Mouse (Mus musculus): ENCODE measurements around the gene Klhdc10.
"Not testable (repeated sequence)": the region's sequence is repeated elsewhere in the genome, so short reads cannot be mapped to it uniquely, and the experiment has no call there.

Klhdc10 gene

DNA sequence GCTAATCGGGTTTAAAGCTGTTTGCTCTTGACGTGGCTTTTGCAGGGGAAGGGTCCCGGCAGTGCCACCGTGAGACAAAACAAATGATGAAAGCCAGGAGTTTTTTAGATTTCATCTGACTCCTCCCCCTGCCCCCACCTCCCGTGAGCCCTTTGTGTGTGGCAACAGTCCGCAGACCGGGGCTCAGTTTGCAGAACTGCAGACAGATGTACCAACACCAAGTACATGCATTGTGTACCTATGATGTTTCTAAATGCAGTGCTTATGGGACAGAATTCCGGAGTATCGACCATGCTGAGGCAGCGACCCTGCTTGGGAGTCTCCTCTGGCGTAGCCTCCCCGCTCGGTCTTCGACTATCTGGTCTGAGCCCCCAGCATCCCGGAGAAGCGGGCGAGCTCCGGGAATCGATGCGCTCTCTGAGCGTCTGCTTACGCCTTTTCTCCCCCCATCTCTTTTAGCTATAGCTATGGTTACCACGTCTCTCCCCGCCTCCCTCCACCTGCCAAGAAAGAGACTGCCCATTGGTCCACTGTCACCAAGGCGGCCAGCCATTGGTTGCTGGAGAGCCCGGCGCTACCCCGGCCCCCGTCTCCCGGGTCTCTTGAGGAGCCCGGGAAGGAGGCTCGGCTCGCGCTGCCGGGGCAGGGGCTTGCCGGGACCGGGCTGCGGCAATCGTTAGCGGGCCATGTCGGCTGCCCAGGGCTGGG is at the start of gene Klhdc10:
Klhdc10 (plus strand) TSS at position 561 of the 708 bp plus-strand sequence.
- peak; percentile 99 to 100 for DNase-seq

DNA sequence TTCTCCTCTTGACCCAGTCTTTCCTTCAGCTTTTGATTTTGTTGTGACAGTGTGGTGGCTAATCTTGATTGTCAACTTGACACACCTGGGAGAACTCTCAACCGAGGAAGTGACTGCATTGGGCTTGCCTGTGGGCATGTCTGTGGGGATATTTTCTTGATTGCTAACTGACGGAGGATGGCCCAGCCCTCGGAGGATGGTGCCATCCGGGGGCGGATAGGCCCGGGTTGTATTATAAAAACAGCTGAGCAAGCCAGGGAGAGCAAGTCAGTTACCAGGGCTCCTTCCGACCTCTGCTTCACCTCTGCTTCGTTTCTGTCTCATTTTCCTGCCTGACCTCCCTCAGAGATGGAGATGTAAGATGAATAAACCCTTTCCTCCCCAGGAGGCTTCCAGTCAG is 48.9 kb upstream of the Klhdc10 start:
- DNase-seq = no peak

DNA sequence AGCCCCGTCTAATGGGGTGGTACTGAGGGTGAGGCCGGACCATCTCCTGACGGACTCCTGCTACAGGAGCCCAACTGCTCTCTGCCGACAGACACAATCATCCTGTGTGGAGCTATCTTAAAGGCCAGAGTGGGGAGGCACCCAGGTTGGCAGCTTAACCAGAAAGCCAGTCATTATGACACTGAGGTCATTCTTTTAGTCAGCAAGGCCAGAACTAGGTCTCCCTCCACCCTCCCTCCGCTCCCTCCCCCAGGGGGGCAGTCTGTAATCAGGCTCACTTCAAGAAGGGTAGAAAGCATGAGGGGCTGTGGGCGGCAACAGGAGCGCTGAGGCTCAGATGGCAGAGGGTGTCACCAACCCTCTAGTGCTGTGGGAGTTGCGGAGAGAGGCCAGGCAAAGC is 48.0 kb upstream of the Klhdc10 start:
- DNase-seq = no peak

DNA sequence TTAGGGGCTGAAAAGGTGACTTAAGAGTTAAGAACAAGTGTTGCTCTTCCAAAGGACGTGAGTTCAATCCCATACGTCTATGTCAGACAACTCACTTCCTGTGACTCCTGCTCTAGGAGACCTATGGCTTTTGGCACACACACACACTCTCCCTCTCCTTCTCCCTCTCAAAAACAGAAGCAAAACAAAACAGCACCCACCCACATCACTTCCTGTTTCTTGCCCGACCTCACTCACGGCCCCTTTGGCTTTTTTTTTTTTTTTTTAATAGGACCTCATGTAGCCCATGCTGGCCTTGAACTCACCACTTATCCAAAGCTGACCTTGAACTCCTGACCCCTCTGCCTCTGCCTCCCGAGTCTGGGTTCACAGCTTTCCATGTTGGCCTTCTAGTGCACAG is 46.9 kb upstream of the Klhdc10 start:
- no peak for DNase-seq

DNA sequence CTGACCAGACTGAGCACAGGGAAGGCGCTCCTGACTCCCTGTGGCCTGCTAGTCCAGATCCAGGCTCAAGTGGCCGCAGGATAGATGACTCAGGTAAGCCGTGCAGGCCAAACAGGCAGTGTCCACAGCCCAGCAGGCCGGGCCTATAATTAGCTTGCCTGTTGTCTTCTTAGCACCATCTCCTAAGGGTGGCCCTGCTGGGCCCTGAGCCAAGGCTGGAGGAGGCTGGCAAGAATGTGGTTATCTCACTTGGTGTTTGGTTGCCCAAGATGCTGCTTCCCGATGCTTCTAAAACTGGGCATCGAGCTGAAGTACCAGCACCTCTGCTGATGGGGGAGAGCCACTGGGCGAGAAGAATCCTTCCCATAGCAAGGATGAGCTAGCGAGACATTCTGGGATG is 46.0 kb upstream of the Klhdc10 start:
- DNase-seq = peak; percentile 58 to 66

DNA sequence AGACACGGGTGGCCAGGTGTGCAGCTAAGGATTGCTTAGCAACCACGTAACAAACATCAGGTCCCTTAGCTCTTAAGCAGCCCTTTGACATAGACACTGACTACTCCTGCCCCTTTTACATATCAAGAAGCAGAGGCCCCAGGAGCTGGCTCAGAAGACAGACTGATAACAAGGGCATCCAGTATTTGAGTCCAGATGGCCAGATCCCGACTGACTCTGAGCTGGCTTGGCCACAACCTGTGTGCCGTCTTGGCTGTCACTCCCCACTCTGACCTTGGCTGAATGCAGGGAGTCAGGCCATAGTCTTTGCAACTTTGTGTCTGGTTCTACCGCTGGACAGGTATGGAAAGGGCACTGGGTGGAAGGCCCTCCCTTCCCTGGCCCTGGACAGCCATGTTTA is 45.5 kb upstream of the Klhdc10 start:
- peak; percentile 40 to 47 for DNase-seq

DNA sequence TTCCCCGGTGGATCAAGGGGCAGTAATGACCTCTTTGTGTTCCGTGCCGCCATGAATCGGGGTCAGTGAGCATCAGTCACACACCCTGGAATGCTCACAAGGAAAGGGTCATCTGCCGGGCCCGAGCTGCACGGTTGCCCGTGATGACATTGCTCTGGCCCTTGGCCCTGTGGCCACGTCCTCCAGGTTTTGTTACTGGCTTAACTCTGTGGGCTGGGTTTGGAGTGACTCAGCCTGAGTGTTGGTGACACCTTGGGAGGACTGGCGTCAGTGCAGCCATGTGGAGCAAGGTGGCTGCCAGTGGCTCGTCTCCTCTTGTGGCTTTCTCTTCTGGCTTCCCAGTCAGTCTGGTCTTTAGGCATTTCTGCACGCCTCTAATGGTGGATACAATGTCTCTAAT is 45.0 kb upstream of the Klhdc10 start:
- peak; percentile 14 to 17 for DNase-seq

DNA sequence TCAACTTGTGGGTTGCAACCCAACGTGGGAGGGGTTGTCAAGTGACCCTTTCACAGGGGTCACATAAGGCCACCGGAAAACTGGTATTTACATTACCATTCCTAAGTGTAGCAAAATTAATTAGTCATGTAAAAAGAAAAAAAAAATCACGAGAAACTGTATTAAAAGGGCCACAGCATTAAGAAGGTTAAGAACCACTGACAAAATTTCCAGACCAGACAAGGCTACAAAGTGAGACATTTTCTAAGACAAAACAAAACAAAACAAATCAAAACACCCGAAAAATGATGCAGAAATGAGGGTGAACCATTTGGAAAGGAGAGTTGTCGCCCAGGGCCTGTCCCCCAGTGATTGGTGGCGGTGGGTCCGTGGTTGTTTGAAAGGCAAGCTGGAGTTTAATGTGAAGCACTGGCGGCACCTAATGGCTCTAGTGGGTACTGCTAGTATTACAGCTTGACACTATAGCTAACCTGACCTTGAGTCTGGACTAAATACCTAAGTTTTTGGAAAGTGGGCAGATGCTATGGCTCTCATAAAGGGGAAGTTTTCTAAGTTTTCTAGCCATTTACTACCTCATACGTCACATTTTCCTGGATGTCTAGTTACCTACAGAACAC is 44.0 kb upstream of the Klhdc10 start:
- peak; percentile 73 to 89 for DNase-seq

DNA sequence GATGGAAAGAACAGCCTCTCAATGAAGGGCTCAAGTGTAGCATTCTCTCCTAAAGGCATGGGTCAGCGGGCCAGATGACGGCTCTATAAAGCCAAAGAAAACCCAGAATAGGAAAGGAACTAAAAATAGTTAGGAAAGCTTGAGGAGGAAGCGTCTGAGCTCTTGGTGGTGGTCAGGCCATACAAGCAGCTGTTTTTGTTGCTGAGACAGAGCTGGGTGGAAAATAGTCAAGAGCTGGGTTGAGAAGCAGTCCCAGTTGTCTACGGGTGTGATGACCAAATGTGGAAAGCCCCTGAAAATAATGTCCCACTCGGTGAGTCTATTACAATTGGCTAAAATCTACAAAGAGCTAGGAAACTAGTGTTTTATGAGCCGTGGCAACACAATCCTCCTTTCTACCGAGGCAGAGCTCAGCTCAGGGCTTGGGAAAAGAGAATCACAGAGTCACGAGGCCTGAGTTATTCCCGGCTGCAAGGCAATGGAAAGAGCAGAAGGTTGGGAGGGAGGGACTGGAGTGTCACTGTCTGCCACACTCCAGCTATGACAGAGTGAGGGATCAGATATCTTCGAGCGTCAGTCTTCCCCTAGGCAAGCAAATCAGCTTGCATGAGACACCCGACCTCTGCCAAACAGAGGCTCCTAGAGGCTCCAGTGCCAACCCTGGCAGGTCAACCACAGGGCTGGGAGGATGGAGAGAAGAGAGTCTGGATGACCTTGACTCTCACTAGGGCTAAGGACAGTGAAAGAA is 41.7 kb upstream of the Klhdc10 start:
- DNase-seq = no peak

DNA sequence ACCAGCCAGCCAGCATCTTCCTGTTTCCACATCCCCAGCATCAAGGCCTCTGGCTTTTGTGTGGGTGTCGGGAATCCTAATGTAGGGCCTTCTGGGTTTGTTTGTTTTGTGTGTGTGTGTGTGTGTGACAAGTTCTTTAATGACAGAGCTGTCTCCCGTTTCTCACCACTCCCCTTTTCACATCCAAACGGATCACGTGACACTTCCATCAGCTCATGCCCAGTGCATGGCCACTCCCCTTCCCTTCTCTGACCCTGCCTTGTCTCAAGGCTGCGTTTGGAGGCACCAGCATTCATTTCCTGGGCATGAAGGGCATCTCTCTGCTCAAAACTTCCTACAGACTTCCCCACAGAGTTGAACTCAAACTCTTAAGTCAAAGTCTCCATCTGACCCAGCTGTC is 37.9 kb upstream of the Klhdc10 start:
- no peak for DNase-seq

DNA sequence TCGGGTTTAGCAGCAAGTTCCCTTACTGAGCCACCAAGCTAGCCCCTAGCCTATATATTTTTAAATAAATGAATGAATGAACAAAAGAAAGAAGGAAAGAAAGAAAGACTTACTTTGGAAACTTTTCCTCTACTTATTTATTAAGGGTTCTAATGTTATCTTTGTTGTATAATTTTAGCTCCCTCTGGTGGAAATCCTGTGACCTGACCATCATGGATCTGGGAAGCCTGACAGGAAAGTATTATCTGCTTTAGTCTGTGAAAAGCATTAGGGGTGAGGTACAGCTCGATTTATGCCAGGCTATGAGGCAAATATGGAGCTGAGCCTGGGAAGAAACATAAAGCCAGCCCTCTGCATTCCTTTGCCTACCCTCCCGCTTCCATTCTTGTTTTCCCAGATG is 32.4 kb upstream of the Klhdc10 start:
- no peak for DNase-seq

DNA sequence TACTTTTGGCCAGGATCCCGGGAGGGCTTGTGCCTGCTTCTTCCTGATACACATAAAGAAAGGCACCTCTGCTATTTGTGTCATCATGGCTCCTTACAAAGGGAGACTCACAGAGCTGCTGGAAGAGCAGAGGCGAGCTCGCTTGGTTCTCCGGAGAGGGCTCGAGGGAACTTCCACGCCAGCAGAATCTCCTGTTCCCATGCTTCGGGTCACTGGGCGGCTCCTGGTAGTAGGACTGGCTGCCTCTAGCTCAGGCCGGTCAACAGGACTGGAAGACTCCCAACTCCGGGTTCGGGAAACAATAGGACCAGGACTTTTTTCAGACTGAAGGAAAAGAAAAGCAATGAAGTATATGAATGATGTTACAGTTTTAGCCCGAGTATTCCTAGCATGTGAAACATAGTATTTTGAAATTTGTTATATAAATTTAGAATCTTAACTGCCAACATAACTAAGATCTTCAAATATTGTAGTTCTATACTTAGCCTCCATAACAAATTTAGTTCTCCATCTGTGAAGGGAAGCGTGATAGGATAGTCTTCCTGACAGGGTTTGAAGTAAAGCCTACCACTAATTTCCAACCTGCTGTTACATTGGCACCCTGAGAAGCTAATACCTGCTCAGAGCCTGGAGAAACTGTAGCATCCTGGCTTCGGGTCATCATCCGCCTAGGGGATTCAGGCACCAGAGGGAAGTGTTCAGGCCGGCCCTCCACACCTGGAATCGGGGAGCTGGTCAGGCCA is 28.9 kb upstream of the Klhdc10 start:
- DNase-seq = no peak

DNA sequence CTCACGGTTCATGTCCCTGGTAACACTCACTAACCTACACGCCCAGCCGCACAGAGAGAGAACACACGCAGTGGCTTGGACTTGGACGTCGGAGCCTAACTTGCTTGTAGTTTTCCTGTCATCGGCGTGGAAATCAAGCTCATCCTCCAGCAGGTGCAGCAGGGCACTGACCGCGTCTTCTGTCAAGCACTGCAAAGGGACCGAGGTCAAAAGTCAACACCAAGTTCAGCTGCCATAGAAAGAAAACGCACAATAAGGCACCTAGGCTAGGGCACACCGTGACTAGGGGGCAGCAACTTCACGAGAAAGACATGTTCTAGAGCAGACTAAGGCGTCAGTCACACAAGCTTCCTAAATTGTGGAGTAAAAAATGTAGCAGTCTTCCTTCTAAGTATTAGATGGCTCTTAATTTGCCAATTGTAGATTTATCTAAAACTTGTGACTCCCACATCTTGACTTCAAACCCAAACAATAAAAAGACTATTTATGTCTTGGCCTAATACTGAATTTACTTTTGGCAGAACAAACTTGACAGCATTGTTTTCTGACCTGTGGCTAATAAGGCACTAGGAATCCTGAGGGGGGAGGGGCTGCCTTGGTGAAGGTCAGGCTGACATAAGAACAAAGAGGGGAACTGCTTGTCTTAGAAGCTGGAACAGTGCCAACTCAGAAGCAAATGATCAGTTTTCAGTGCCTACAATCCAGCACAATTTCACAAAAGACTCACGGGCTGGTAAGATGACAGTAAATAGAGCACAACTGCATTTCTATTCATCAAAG is 26.7 kb upstream of the Klhdc10 start:
- DNase-seq = no peak

DNA sequence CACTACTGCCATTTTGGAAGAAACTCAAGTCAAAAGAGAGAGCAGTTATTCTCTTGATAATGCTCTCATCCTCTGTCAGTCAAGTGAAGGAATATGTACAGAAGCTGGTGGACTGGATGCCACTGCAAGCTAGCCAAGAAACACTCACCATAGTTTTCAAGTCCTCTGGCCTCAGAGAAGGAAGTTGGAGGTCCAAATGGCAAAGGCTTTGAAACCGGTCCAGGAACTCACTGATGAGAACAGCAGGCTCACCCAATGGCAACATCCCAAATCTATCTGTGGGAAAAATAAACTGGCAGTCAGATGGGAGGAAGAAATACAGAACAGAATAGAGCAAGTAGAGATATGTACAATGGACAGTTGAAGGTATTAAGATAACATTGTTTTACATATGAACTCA is 25.9 kb upstream of the Klhdc10 start:
- peak; percentile 16 to 38 for DNase-seq

DNA sequence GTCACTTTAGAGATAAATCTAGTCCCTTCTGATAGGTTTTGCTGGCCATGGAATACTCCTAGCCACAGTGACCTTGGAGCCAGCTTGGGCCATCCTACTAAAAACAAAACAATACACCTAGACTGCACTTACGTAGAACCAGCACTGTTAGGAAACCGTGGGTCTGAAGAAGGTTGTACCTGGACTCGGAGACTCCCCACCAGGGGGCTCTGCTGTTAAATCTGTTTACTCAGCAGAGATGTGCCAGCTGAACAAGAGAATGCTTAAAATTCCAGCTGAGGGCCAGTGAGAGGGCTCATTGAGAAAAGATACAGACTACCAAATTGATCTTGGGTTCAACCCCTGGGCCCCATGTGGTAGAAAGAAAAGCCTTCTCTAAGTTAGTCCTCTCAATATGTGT is 20.6 kb upstream of the Klhdc10 start:
- DNase-seq = no peak

DNA sequence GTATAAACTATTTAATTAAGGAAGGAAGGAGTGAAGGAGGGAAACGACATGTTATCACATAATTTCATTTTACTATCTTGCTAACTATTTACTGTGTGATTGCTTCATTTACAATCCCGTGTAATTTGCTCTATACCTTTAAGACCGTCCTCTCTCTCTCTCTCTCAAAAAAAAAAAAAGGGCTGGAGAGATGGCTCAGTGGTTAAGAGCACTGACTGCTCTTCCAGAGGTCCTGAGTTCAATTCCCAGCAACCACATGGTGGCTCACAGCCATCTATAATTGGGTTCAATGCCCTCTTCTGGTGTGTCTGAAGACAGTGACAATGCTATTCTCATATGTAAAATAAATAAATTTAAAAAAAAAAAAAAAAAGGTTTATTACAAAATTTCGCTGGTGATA is 11.4 kb upstream of the Klhdc10 start:
- DNase-seq = not testable (repeated sequence)

DNA sequence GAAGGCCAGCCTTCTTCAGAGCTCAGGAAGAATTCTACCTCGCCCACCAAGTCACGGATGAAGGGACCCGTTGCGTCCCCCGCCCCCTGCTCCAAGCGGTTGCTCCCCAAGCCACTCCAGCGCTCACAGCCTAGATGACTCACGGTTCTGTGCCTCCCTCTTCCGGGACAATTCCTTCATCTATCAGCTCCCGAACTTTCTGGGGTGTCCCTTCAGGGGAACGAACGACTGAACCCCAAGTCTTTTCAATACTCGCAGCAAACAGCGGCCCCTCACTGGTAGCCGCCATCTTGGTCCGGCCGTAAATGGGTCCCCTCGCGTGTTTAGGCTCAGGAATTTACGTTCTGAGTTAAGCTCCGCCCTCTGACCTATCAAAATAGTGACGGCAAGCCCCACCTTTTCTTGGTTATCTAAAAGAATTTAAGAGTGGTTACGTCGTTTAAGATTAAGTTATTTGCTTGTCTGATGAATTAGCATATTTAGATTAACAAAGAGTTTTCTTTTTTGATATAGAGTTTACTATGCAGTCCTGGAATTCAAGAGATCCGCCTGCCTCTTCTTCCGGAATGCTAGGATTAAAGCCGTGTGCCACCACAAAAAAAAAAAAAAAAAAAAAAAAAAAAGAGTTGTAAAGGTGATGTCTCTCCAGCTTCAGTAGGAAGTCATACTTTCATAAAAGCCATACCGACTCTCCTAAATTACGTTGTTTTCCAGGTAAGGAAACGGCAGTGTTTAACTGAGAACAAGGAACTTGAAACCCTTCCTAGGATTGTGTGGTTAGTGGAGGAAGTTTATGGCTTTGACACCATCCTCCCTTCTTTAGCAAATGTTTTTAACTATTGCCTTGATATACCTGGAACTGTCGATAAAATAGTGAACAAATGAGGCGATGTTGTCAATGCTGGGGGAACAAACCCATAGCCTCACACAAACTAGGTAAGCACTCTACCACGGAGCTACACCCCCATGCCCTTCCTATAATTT is 10.7 kb upstream of the Klhdc10 start, which contains the start of gene Zc3hc1:
Zc3hc1 (minus strand) TSS at position 315 of the 984 bp plus-strand sequence.
- peak; percentile 71 to 79 for DNase-seq

DNA sequence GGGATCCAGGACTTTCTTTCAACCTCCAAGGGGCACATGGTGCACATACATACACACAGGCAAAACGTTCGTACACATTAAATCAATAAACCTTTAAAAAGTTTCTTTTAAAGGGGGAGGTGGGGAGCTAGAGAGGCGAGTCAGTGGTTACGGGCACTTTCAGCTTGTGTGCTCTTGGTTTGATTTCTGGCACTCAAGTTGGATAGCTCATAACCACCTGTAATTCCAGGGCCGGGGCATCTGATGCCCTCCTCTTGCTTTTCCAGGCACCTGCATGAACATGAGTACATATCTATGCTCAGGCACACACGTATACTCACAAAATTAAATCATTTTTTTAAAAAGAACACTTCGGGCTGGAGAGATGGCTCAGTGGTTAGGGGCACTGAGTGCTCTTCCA is 9.7 kb upstream of the Klhdc10 start:
- DNase-seq = no peak

DNA sequence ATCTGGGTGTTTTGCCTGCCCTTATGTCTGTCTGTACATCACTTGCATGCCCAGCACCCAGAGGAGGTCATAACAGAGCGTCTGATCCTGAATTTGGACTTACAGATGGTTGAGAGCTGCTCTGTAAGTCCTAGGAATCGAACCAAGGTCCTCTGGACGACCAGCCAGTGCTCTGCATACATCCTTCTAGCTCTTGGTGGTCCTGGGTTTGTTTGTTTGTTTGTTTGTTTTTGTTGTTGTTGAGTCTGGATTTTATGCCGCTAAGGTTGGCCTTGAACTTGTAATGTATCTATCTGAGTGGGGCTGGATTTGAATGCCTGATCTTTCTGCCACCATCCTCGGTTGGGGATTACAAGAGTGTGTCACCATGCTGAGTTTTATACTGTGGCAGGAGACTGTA is 1.5 kb upstream of the Klhdc10 start:
- no peak for DNase-seq

DNA sequence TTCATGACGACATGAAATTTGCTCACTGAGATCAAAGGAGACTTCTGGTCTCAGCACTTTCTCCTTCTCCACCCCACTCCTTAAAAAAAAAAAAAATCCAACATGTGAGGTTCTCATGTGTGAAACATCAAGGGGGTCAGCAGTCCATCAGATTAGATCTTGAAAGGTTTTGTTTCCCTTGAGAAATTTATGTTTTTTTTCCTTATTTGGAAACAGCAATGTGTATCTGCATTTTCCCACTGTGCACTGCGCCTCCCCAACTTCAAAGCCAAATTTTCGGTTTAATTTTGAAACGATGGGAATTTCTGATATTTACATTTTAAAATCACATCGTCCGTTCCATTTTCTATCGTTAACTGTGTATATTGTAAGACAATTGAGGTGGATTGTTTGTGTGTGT is 952 bp upstream of the Klhdc10 start:
- no peak for DNase-seq

DNA sequence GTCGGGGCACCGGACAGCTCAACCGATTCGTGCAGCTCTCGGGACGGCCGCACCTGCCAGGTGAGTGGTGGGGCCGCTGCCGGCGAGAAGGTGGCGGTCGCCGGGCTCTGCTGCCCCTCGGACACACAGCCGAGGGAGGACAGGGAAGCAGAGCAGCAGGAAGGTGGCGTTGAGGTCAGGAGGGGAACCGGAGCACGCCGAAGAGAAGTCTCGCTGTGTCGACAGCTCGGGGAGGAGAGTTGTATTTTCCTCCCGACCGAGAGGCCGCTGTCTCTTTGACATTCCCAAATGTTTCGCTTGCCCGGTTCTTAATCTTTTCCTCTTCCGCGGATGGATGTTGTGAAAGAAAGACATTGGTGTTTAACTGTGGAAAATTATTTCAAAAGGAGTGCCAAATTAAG is 423 bp downstream of the Klhdc10 start:
- DNase-seq = no peak
